Mouse (Mus musculus) midbrain, embryonic 10.5 days (tissue): ENCODE measurements at regions not wholly inside any gene's neighbourhood (a gene's known extent, or its start where the extent isn't known, plus 50 kb on each side); places are given as distances from the start of the nearest gene placed in this dataset.

Experiments
- DNase-seq: peaks from one replicate; pipeline ENCODE4 v3.0.0-alpha.2; 2017; ENCODE audit warnings: low spot score
- H3K27ac ChIP-seq: fragments of 300-500 bp; sonication (generic); replicated peaks from 2 replicates; pipeline ENCODE4 v1.5.1; 2016; ENCODE audit warnings: mild to moderate bottlenecking
- H3K27me3 ChIP-seq: fragments of 300-500 bp; sonication (generic); 2 replicates; pipeline ENCODE4 v1.6.1; 2016; ENCODE audit warnings: low read depth, mild to moderate bottlenecking; ENCODE audit not compliant: poor library complexity, severe bottlenecking
- H3K36me3 ChIP-seq: fragments of 300-500 bp; sonication (generic); 2 replicates; pipeline ENCODE4 v1.6.1; 2016; ENCODE audit warnings: mild to moderate bottlenecking, moderate library complexity
- H3K4me1 ChIP-seq: fragments of 300-500 bp; sonication (generic); 2 replicates; pipeline ENCODE4 v1.6.1; 2016
- H3K4me3 ChIP-seq: fragments of 300-500 bp; sonication (generic); 2 replicates; pipeline ENCODE4 v1.5.1; 2016; ENCODE audit warnings: mild to moderate bottlenecking, moderate library complexity
- H3K9me3 ChIP-seq: fragments of 300-500 bp; sonication (generic); replicated peaks from 2 replicates; pipeline ENCODE4 v1.6.1; 2016; ENCODE audit warnings: mild to moderate bottlenecking
- WGBS: fragments of 180-500 bp; shearing (Covaris S2); methylation state at CpG from one replicate; pipeline ENCODE4 v1.1.7; 2016; 5-methylcytosine and 5-hydroxymethylcytosine counted together

DNA sequence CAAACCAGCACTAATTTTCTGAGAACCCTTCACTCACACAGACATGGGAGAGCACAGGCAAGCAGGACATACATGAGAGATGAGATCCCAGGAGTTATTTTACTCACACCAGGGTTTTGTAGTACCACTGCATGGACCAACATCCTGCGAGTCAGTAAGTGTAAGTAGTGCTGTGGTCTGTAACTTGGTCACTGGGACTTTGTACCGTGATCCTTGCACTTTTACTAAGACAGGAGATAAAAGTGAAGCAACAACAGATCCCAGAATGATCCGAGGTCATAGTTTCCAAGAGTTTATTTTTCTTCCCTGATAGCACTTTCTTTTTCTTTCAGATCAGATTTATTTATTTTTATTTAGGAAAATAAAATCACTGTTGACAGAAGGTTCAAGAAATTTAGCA lies 54.1 kb upstream of the Mtap start:
- 85% methylated on average over 3 of the region's 3 CpGs for WGBS
- H3K4me3 ChIP-seq: no peak overlapping the region

GRCm38 (mm10) chr4:89078485-89078884 lies 58.4 kb upstream of the Mtap start:
- Histone ChIP-seq H3K27ac (no peak overlapping the region), H3K27me3 (no peaks in the 10 kb centered on the region), H3K4me1 (peaks cover 8% of the 10 kb centered on the region), H3K4me3 (no peak overlapping the region), H3K9me3 (no peaks in the 10 kb centered on the region), H3K36me3 (no peaks in the 10 kb centered on the region)
- DNase-seq: no peak
- 96% methylated on average over 9 of the region's 9 CpGs for WGBS

More for the DNA sequence above, 54.1 kb upstream of the Mtap start:
- no peak overlapping the region for H3K27ac ChIP-seq
- no peaks in the 10 kb centered on the region for H3K36me3 ChIP-seq
- no peak for DNase-seq
- no peaks in the 10 kb centered on the region for H3K27me3 ChIP-seq
- no peaks in the 10 kb centered on the region for H3K4me1 ChIP-seq
- no peaks in the 10 kb centered on the region for H3K9me3 ChIP-seq

GRCm38 (mm10) chr4:89074705-89075104 lies 62.2 kb upstream of the Mtap start:
- WGBS: 59% methylated on average over 4 of the region's 4 CpGs
- no peak for DNase-seq
- H3K9me3 ChIP-seq: no peaks in the 10 kb centered on the region

GRCm38 (mm10) chr4:89070430-89070829 lies 66.5 kb upstream of the Mtap start:
- no peaks in the 10 kb centered on the region for H3K27me3 ChIP-seq
- DNase-seq: no peak
- no peaks in the 10 kb centered on the region; the same call in 1 of the 2 replicates for H3K9me3 ChIP-seq
- H3K4me3 ChIP-seq: no peak overlapping the region
- peaks cover 5% of the 10 kb centered on the region for H3K4me1 ChIP-seq
- whole genome bisulfite sequencing: 83% methylated on average over 2 of the region's 2 CpGs
- no peak overlapping the region for H3K27ac ChIP-seq
- H3K36me3 ChIP-seq: no peaks in the 10 kb centered on the region

More at GRCm38 (mm10) chr4:89074705-89075104, 62.2 kb upstream of the Mtap start:
- H3K27ac ChIP-seq: no peak overlapping the region
- H3K4me1 ChIP-seq: peaks cover 8% of the 10 kb centered on the region
- no peaks in the 10 kb centered on the region for H3K27me3 ChIP-seq
- H3K36me3 ChIP-seq: no peaks in the 10 kb centered on the region
- no peak overlapping the region for H3K4me3 ChIP-seq

- H3K27me3 ChIP-seq: no peaks in the 10 kb centered on the region
- H3K9me3 ChIP-seq: no peaks in the 10 kb centered on the region; the same call in 1 of the 2 replicates
- no peak for DNase-seq
- no peaks in the 10 kb centered on the region for H3K36me3 ChIP-seq
- peaks cover 9% of the 10 kb centered on the region; the same call in 1 of the 2 replicates for H3K4me1 ChIP-seq
- 72% methylated on average over 7 of the region's 7 CpGs for WGBS
- no peak overlapping the region for H3K27ac ChIP-seq
- no peak overlapping the region for H3K4me3 ChIP-seq
Measured at GRCm38 (mm10) chr4:89064401-89064800, 72.5 kb upstream of the Mtap start.

GRCm38 (mm10) chr4:89062384-89062783 lies 74.5 kb upstream of the Mtap start:
- H3K4me1 ChIP-seq: peaks cover 9% of the 10 kb centered on the region; the same call in 1 of the 2 replicates
- WGBS: 88% methylated on average over 1 of the region's 1 CpGs

GRCm38 (mm10) chr4:89061619-89062018 lies 75.3 kb upstream of the Mtap start:
- DNase-seq: no peak
- Histone ChIP-seq H3K4me3 (no peak overlapping the region), H3K27me3 (no peaks in the 10 kb centered on the region), H3K27ac (no peak overlapping the region), H3K4me1 (peaks cover 9% of the 10 kb centered on the region; the same call in 1 of the 2 replicates), H3K36me3 (no peaks in the 10 kb centered on the region), H3K9me3 (no peaks in the 10 kb centered on the region)
- WGBS: 88% methylated on average over 4 of the region's 4 CpGs

More at GRCm38 (mm10) chr4:89062384-89062783, 74.5 kb upstream of the Mtap start:
- H3K9me3 ChIP-seq: no peaks in the 10 kb centered on the region
- H3K27me3 ChIP-seq: no peaks in the 10 kb centered on the region
- DNase-seq: no peak
- H3K4me3 ChIP-seq: no peak overlapping the region
- no peaks in the 10 kb centered on the region for H3K36me3 ChIP-seq
- no peak overlapping the region for H3K27ac ChIP-seq

DNA sequence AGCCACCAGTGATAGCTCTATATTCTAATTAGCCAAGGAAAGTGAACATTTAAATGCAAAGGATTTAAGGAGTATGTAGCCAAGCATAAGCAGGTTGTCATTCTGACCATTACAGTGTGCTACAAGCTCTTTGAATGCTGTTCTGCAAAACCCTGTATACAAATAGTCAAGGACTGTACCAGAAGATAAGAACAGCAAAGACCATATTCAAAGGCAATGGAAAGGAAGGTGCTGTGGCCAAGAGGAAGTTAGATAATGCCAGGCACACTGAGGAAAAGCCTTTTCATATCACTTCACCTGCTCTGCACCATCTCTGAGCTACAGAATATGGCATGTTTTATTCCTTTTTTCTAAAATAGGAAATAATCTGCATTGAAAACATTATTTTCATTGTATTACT lies 79.3 kb upstream of the Mtap start:
- DNase-seq: no peak
- Histone ChIP-seq H3K4me3 (no peak overlapping the region), H3K36me3 (no peaks in the 10 kb centered on the region), H3K4me1 (no peaks in the 10 kb centered on the region), H3K27me3 (no peaks in the 10 kb centered on the region), H3K9me3 (no peaks in the 10 kb centered on the region), H3K27ac (no peak overlapping the region)

- Histone ChIP-seq H3K4me3 (no peak overlapping the region), H3K36me3 (no peaks in the 10 kb centered on the region), H3K4me1 (no peaks in the 10 kb centered on the region), H3K27ac (no peak overlapping the region), H3K9me3 (no peaks in the 10 kb centered on the region), H3K27me3 (no peaks in the 10 kb centered on the region)
- WGBS: 94% methylated on average over 1 of the region's 1 CpGs
- DNase-seq: no peak
Measured at GRCm38 (mm10) chr4:89057135-89057534, 79.8 kb upstream of the Mtap start.

DNA sequence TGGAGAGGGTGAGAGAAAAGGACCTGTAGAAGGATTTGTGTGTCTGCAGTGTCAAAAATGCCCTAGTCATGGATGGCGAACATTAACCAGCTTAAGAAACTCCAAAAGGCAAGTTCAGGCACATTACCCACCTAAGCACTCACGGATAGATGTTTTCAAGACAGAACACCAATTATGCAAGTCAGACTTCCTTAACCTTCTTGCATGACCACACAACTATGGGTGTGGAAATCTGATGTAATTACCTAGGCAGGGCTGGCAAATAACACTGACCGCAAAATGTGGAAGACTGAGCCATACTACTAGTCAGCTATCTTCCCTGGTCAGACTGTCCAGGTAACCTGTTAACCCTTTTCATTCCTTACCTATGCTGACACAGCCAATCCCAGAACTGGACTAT lies 81.0 kb upstream of the Mtap start:
- no peak for DNase-seq
- no peak overlapping the region for H3K4me3 ChIP-seq
- H3K27ac ChIP-seq: no peak overlapping the region
- 92% methylated on average over 3 of the region's 3 CpGs for WGBS
- H3K36me3 ChIP-seq: no peaks in the 10 kb centered on the region
- H3K27me3 ChIP-seq: no peaks in the 10 kb centered on the region
- H3K4me1 ChIP-seq: no peaks in the 10 kb centered on the region
- no peaks in the 10 kb centered on the region for H3K9me3 ChIP-seq

- H3K27ac ChIP-seq: no peak overlapping the region
- H3K4me3 ChIP-seq: no peak overlapping the region
- no peaks in the 10 kb centered on the region for H3K4me1 ChIP-seq
- 74% methylated on average over 6 of the region's 6 CpGs for WGBS
- DNase-seq: no peak
- H3K27me3 ChIP-seq: no peaks in the 10 kb centered on the region
- no peaks in the 10 kb centered on the region for H3K36me3 ChIP-seq
- H3K9me3 ChIP-seq: no peaks in the 10 kb centered on the region
Measured at GRCm38 (mm10) chr4:89053606-89054005, 83.3 kb upstream of the Mtap start.

DNA sequence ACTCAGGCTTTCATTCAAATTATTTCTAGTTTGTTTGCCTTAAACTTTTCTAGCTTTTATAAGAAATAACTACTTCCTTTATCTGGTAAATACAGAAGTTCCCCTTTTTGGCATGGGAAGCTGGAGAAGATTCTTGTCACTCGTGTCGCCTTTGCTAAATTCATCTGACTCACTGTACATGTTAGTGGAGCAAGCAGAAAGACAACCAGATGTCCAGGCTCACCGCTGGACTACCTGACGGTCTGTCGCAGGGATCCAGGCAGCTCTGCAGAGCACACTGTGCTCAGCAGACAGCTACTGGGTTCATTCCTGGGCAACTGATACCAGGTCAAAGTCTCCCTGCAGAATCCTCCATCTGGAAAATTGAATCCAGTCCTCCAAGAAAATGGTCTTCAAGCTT lies 85.0 kb upstream of the Mtap start:
- no peaks in the 10 kb centered on the region for H3K27me3 ChIP-seq
- no peaks in the 10 kb centered on the region for H3K9me3 ChIP-seq
- no peak for DNase-seq
- H3K4me1 ChIP-seq: no peaks in the 10 kb centered on the region
- no peak overlapping the region for H3K4me3 ChIP-seq
- H3K27ac ChIP-seq: no peak overlapping the region
- no peaks in the 10 kb centered on the region for H3K36me3 ChIP-seq
- 76% methylated on average over 5 of the region's 5 CpGs for WGBS

- Histone ChIP-seq H3K4me3 (no peak overlapping the region), H3K36me3 (no peaks in the 10 kb centered on the region), H3K4me1 (no peaks in the 10 kb centered on the region), H3K27ac (no peak overlapping the region), H3K9me3 (no peaks in the 10 kb centered on the region), H3K27me3 (no peaks in the 10 kb centered on the region)
- DNase-seq: no peak
- WGBS: 93% methylated on average over 4 of the region's 4 CpGs
Measured at GRCm38 (mm10) chr4:89050551-89051199, 86.2 kb upstream of the Mtap start.
